Mouse (Mus musculus): ENCODE data around the gene Mlec.

DNA sequence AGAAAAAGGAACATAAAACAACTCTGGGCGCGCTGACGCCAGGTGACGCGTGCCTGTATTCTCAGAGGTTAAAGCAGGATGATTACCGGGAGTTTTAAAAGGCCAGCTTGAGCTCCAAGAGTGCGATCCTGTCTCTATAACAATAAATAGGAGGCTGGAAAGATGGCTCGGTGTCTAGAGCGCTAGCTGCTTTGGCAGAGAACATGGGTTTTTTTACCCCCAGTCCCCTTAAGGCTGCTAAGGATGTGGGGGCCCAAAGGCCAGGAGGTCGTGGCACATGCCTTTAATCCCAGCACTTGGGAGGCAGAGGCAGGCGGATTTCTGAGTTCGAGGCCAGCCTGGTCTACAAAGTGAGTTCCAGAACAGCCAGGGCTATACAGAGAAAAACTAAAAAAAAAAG, 1.2 kb upstream of the Mlec start:
- TF ChIP-seq USF1 (IDR thresholded peaks at IDR 0.05; ENCODE audit: low read depth) (no peak), POLR2A (IDR thresholded peaks at IDR 0.05; ENCODE audit: insufficient read length, low read depth) (no peak), TCF12 (IDR thresholded peaks at IDR 0.05; ENCODE audit: insufficient read depth, poor library complexity, severe bottlenecking) (no peak), MAX (IDR thresholded peaks at IDR 0.05; ENCODE audit: low read depth) (no peak), POLR2AphosphoS2 (IDR thresholded peaks at IDR 0.05; ENCODE audit: insufficient read length, low read depth) (no peak), E2F4 (IDR thresholded peaks at IDR 0.05; ENCODE audit: insufficient read depth) (no peak), MYOD1 (IDR thresholded peaks at IDR 0.05; ENCODE audit: control insufficient read depth in 1 of 3, insufficient read length in 2 of 3, low read depth in 2 of 3) (no peak), REST (IDR thresholded peaks at IDR 0.05; ENCODE audit: insufficient read depth, insufficient read length) (no peak), CEBPB (IDR thresholded peaks at IDR 0.05; ENCODE audit: insufficient read depth, poor library complexity, severe bottlenecking) (no peak), MYOG (IDR thresholded peaks at IDR 0.05; ENCODE audit: control insufficient read depth in 1 of 3, insufficient read depth in 1 of 3, insufficient read length in 2 of 3, low read depth in 2 of 3) (no peak), SRF (IDR thresholded peaks at IDR 0.05; ENCODE audit: control insufficient read depth, insufficient read length, low read depth) (no peak)

Measured in myocyte (in vitro differentiated cells).